Mouse (Mus musculus): ENCODE measurements at regions not wholly inside any gene's neighbourhood (a gene's known extent, or its start where the extent isn't known, plus 50 kb on each side); places are given as distances from the start of the nearest gene placed in this dataset.
"Not testable (repeated sequence)": the region's sequence is repeated elsewhere in the genome, so short reads cannot be mapped to it uniquely, and the experiment has no call there.

- DNase-seq = no peak
Measured at GRCm38 (mm10) chr12:46636888-46637287, 181.8 kb downstream of the Nova1 start.

- DNase-seq = peak; percentile 63 to 80
Measured at GRCm38 (mm10) chr12:46635125-46635772, 183.5 kb downstream of the Nova1 start.

- DNase-seq = no peak
Measured at GRCm38 (mm10) chr12:46634771-46635124, 184.0 kb downstream of the Nova1 start.

- DNase-seq = not testable (repeated sequence)
Measured at GRCm38 (mm10) chr12:46632384-46632783, 186.3 kb downstream of the Nova1 start.

DNA sequence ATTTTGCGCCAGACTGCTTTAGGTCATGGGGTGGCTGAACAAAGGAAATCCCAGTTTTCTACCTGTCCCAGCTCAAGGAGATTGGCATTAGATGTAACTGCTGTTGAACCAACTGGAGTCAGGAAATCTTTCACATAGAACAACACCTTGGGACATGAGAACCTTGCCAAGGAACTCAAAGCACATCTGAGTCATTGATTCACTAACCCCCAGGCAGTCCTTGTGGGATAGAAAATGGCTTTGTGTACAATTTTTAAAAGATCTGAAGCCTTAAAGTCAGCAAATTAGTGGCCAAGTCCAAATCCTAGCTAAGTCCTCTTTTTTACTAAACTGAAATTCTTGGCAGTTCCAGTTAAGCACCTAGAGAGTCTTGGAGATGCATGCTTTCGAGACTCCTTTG lies 191.4 kb downstream of the Nova1 start:
- no peak for DNase-seq

DNA sequence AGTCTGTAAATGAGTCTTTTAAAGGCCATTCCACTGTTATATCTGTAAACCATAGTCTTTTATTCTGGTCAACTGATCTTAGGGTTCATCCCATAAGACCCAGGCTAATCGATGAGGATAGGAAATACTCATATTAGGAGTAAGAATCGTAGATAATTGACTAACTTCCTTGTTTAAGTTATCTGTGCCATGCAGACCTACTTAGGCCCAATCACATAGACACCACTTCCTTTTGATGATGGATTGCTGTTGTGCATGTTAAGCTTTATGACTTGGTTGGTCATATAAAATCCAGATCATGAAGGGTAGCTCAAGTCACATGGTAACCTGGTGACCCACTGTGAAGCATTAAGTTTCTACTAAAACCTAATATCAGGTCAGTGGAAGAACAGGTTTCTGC lies 207.3 kb downstream of the Nova1 start:
- no peak for DNase-seq

GRCm38 (mm10) chr12:46609580-46610311 lies 209.0 kb downstream of the Nova1 start:
- DNase-seq = peak; percentile 26 to 50

GRCm38 (mm10) chr12:46608290-46608910 lies 210.3 kb downstream of the Nova1 start:
- DNase-seq = peak in 1 of 2 experiments; percentile 6

DNA sequence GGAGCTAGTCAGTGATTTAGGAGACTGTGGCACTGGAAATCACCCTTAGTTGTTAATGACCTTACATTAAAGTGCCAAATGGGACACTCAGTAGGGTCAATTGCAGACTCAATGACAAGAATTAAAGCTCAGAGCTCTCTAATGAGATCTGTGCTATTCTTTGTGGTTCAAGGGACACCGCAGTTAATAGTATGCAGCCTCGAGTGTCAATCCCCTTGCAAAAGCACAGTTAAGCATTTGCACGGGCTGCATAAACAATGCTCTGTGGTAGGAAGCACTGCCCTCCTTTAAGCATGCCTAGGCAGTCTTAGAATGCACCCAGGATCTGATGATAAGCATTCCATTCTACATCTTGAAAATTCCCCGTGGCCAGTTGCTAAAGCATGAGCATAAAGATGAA lies 221.5 kb downstream of the Nova1 start:
- no peak for DNase-seq

GRCm38 (mm10) chr12:46568665-46569064 lies 250.1 kb downstream of the Nova1 start:
- no peak for DNase-seq

GRCm38 (mm10) chr12:46566324-46566723 lies 252.4 kb downstream of the Nova1 start:
- DNase-seq = no peak

DNA sequence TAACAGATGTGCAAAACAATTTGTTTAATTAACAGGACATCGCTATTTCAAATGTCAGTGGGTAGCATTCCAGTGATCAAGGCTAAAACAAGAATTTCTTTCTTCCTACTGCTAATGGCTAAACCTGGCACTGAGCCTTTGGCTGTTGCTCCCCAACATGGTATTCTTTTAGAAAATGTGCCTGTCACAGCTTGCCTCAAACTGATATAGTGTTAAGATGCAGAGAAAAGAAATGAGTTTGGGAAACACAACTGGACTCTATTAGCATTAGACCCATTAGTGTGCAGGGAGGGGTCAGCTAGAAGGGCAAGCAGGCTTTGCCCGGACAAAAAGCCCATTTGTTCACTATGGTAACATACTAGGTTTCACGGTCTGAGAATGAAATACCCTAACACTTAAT lies 297.8 kb downstream of the Nova1 start:
- no peak for DNase-seq

GRCm38 (mm10) chr12:46507829-46508228 lies 310.9 kb downstream of the Nova1 start:
- DNase-seq = no peak

- no peak for DNase-seq
Measured at GRCm38 (mm10) chr12:46492465-46492864, 326.3 kb downstream of the Nova1 start.

DNA sequence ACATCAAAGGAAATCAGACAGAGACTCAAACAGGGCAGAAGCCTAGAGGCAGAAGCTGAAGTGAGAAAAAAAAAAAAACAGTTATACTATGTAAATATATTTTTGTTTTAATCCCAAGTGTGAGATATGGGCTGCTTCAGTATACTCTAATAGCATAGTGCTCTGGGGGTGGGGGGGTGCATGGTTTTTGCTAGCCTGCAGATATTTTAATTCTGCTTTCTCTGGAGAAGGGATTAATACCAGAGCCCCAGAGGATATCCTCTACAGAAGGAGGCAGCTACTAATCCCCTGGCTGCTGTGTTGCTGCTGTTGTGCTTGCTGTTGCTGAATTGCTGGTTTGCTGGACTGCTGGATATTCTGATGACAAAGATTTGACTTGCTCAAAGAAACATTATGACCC lies 367.8 kb downstream of the Nova1 start:
- no peak for DNase-seq

- DNase-seq = no peak
Measured at GRCm38 (mm10) chr12:46444644-46445313, 373.9 kb downstream of the Nova1 start.

GRCm38 (mm10) chr12:46419591-46419990 lies 399.1 kb downstream of the Nova1 start:
- no peak for DNase-seq

- DNase-seq = no peak
Measured at GRCm38 (mm10) chr12:46418990-46419389, 399.7 kb downstream of the Nova1 start.

- no peak for DNase-seq
Measured at GRCm38 (mm10) chr12:46416765-46417404, 401.8 kb downstream of the Nova1 start.

DNA sequence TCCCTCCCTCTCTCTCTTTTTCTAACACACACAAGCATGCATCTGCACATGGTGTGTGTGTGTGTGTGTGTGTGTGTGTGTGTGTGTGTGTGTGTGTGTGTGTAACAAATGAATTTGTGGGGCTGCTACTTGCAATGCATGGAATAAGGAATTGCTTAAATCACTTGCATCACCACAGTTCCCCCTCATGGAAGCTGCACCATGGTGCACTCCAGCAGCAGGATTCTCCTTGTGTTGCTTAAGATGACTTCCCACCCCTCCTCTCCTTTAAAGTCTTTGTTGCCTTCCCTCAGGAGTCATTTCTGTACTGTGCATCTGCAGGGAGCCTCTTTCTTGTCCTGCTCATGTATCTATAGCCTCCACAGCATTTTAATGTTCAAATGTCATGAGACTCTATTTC lies 402.5 kb downstream of the Nova1 start:
- DNase-seq = no peak

DNA sequence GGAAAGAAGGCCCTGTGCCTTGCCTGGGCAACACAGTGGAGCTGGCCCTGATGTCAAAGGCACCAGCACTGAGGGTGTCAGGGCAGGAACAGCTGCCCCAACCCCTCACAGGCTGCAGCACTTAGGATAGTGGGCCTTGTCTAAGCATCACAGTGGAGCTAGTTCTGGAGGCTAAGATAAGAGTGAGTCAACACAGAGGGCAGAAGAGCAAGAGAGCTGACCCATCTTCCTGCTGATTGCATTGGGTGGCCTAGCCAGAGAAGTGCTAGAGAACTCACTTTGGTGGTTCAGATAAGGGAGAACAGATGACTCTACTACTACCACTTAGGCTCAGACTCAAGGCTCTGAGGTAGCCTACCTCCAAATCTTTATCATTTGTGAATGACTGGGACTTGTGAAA lies 413.1 kb downstream of the Nova1 start:
- DNase-seq = no peak

DNA sequence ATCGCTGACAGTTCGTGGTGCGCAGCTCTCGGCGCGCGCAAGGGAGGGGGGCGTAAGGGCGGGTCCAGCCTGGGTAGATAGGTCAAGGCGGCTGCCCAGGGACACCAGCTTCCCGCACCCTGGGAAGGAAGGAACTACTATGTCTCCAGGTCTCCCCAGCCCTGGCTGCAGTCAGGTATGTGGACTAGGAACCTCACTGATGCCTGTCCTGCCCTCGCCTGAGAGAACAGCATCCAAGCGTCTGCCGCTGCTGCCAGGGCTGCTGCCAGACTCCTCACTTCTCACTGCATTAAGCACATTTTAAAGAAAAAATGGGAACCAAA lies 419.1 kb downstream of the Nova1 start:
- peak; percentile 20 to 50 for DNase-seq

Data from cerebellum, postnatal 25 days (tissue).